Mouse (Mus musculus) heart, postnatal 0 days (tissue): ENCODE measurements around the gene Atxn7l3.
A peak's percentile ranks its signal among the peaks of the same experiment; 100 is the strongest.

Source experiments
- CTCF ChIP-seq: IDR thresholded peaks from 2 replicates; pipeline ENCODE4 v1.5.1; 2016; ENCODE audit warnings: antibody characterized with exemption, control low read depth, low read depth
- EP300 ChIP-seq: IDR thresholded peaks from 2 replicates; pipeline ENCODE4 v1.6.1; 2016; ENCODE audit warnings: antibody characterized with exemption, low read depth

- TF ChIP-seq CTCF (no peak), EP300 (peak; percentile 14; the same call in 1 of the 2 replicates)
These were observed at the start of gene Atxn7l3 for GRCm38 (mm10) chr11:102296491-102297472.
